Mouse (Mus musculus): ENCODE data around the gene Heatr6.

The Heatr6 gene

DNA sequence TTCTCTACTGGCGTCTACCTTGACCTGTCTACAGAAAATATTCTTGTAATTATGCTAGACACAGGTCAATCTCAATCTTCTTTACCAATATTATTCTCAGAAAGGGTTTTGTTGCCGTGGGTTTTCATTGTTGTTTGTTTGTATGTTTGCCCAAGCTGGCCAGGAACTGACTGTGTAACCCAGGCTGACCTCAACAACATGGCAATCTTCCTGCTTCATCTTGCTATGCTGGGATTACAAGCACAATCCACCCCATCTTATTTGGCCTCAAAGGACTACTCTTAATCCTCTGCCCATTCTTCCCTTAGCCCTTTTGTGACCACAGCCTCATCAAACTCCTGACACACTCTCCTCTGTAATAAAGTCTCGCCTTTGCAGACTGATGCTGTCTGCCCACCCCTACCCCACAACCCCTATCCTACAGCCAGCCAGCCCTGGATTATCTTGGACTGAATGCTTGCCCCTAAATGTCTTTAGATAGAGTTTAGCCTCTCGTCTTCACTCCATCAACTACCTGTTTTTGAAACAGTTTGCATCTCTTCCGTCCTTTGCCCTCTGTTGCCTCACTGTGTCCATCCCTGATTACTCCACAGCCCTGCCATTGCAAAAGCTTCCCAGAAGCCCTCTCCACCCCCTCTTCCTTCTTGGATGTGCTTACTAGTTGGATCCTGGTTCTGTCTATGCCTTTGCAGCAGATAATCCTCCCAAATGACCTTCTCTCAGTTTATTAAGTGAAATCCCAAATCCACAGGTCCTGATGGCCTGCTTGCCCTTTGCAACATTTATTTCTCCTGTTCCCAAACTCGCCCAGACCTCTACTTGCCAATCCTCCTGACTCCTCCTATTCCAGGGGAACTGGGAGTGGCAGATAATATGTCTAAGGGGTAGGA lies 5.9 kb upstream of the Heatr6 start:
- in situ Hi-C loops (cut with MboI, MseI) = no loop called here

- in situ Hi-C loops (cut with MboI, MseI) = no loop called here
Observed at GRCm38 (mm10) chr11:83754227-83754626, 731 bp downstream of the Heatr6 start.

DNA sequence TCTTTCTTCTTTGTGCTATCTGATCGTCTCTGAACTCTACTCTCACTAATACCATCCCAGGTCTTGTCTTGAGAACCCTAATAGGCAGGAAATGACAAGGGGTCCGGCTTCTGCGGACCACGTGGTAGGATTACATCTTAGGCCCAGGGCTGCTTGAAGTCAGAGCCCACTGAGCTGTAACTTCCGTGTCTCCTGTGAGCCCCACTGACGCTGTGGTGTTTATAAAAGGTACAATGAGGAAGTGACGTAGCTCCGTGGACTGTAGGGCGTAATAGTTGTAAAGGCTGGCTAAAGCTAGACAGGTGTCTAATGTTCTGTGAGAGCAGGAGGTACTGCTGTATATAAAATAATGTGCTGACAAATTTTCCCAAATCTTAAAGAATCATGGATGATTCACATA lies 13.8 kb downstream of the Heatr6 start:
- in situ Hi-C loops (cut with MboI, MseI) = no loop called here

GRCm38 (mm10) chr11:83768976-83769375 lies 15.5 kb downstream of the Heatr6 start:
- in situ Hi-C loops (cut with MboI, MseI) = no loop called here

GRCm38 (mm10) chr11:83771014-83771413 lies 17.5 kb downstream of the Heatr6 start:
- in situ Hi-C loops (cut with MboI, MseI) = no loop called here

DNA sequence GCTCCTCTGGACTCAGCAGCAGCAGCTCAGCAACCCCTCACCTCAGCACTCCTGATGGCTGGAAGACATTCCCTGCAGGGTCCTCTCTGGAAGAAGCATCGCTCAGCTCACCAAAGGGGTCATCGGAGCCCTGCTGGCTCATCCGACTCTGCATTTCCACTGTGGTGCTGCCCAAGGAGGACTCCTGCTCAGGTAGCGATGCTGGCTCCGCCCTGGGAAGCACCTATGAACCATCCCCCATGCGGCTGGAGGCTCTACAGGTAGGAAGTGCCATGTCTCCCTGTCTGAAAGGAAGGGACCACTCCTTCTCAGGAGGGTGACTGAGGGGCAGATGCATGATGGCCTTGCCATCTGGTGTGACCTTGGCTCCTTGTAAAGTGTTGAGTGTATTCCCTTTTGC lies 18.8 kb downstream of the Heatr6 start:
- in situ Hi-C loops (cut with MboI, MseI) = no loop called here

DNA sequence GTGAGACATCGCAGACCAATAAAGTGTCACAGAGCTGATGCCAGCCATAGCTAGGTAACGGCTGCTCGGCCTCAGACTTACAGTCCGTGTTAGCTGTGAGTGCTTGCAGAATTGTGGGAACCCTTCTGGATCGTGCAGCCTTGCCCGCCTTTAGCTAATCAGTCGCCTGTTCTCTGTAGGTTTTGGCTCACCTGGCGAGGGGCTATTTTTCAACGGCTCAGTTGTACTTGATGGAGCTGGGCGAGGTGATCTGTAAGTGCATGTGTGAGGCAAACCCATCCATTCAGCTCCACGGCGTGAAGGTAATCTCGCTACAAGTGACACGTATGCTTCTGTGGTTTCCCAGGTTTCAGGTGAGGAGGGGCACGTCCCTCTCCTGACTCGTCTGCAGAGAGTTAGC lies 20.2 kb downstream of the Heatr6 start:
- in situ Hi-C loops (cut with MboI, MseI) = no loop called here

DNA sequence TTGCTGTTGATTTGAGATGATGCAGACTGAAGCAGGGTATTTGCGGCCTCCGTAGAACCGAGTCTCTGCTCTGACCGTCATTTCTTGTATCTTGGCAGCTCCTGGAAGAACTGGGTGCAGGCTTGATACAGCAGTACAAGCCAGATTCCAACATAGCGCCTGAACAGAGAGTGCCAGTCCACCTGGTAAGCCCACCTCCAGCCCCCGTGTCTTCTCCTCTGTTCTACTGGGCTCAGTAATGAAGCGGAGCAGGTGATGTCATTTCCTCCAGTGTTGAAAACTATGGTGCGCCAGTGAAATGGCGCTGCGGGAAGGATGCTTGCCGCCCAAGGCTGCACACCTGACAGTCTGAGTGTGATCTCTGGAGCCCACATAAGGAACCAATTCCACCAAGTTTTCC lies 20.8 kb downstream of the Heatr6 start:
- in situ Hi-C loops (cut with MboI, MseI) = no loop called here

- in situ Hi-C loops (cut with MboI, MseI) = no loop called here
Observed at GRCm38 (mm10) chr11:83776798-83777197, 23.3 kb downstream of the Heatr6 start.

DNA sequence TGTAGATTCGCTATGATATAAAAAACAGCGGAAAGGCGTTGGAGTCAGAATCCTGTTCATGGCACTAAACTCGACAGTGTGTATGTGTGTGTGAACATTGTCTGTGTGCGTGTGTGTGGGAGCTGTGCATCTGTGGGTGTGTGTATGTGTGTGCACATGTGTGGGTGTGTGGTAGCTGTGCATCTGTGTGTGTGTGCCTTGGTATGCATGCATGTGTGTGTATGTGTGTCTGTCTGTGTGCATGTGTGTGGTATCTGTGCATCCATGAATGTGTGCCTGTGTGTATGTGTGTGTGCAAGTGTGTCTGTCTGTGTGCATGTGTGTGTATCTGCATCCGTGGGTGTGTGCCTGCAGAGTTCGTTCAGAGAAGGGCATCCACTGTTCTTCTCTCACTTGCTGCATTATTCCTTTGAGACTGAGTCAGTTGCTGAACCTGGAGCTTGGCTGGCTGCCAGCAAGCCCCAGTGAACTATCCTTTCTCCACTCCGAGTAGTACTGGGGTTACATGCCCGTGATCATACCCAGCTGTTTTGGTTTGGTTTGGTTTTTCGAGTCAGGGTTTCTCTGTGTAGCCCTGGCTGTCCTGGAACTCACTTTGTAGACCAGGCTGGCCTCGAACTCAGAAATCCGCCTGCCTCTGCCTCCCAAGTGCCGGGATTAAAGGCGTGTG lies 30.6 kb downstream of the Heatr6 start:
- in situ Hi-C loops (cut with MboI, MseI) = no loop called here

DNA sequence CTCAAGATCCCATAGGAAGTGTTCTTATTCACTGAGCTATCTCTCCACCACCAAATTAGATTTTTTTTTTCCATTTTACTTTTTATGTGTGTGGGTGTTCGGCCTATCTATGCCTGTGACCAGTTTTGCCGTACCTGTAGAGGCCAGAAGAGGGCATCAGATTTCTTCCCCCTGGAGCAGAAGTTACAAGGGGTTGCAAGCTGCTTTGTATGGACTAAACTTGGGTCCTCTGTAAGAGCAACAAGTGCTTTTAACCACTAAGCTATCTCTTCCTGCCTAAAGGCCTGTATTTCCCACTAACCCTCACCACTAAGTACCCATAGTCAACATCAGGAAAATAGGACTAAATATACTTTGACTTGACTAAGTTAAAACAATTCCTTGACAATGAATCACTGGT lies 31.2 kb downstream of the Heatr6 start:
- in situ Hi-C loops (cut with MboI, MseI) = no loop called here

- in situ Hi-C loops (cut with MboI, MseI) = no loop called here
Observed at GRCm38 (mm10) chr11:83785366-83785765, 31.9 kb downstream of the Heatr6 start.

DNA sequence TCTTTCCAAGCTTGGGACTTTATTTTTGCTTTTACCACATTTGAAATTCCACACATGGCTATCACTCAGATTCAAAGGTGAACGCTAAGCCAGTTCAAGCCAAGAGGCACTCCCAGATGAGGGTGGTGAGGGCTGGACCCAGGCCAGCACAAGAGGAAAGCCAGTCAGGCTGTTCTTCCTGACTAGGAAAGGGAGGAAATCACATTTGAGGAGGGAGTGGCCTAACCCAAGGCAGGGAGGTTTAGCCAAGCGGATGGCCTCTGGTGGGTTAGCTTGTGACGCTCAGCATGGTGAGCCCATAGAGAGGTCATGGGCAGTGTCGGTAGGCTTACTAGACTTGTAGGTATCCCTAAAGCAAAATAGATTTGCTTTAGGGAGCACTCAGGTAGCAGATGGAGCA lies 33.3 kb downstream of the Heatr6 start:
- in situ Hi-C loops (cut with MboI, MseI) = no loop called here

DNA sequence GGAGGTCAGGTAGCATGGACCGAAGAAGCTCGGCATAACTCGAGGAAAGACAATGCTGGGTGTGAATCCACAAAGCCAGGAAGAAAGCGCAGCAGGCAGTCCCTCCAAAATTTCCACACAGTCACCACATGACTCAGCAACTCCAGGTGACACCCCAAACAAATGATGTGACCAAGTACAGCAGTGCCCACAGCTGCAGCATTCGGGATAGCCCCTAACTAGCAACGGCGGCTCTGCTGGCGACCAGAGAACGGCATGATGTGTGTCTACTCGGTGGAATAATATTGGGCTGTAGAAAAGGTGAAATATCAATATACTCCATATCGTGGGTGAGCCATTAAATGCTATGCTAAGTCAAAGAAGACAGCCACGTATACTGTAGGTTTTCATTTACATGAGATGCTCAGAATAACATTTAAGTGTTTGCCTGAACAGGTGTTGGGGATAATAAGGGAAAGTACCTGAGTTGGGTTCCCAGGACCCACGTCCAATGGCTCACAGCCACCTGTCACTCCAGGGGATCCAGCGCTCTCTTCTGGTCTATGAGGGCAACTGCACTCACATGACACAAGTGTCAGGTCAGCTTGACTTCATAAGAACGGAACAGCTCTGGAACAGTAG lies 34.0 kb downstream of the Heatr6 start:
- in situ Hi-C loops (cut with MboI, MseI) = no loop called here

DNA sequence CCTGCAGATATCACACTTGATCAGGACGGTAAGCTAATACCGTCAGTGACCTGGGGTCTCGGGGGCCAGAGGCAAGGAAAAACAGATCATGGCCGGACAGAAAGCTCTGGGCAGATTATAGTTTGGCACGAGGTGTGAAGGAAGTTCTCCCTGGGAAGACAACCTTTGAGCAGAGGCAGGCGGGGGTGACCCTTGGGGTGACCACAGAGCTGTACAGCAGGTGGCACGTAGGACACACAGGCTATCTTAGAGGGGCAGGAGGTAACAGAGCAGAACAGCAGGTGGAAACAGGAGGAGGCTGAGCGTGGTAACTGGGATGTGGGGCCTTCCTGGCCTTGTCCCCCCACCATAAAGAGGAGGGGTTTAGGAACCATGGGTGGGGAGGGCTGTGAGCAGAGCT lies 34.8 kb downstream of the Heatr6 start:
- in situ Hi-C loops (cut with MboI, MseI) = no loop called here

GRCm38 (mm10) chr11:83789259-83789658 lies 35.8 kb downstream of the Heatr6 start:
- in situ Hi-C loops (cut with MboI, MseI) = no loop called here

- in situ Hi-C loops (cut with MboI, MseI) = no loop called here
Observed at GRCm38 (mm10) chr11:83791133-83791532, 37.6 kb downstream of the Heatr6 start.

DNA sequence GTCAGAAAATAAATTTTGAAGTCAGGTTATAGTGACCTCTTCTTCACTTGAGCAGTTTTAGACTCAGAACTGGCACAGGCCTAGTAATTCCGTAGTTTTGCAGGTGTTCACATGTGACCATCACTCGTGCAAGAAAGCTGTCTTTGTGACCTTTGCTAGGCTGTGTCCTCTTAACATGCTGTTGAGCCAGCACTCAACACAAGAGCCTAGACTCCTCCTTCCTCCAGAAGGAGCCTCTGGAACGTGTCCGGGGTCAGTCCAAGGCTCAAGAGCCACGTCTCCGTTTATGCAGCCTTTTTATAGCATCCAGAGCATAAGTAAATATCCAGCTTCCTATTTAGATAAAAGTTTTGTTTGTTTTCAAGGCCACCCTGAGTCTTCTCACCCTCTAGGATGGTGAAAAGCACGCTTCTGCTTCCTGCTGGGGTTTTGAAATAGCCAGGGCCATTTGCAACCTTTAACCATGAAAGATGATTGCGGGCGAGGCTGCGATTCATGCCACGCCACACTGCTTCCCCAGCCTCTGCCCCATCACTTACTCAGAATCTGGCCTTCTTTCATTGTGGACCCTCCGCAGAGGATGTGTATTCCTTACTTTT lies 38.9 kb downstream of the Heatr6 start:
- in situ Hi-C loops (cut with MboI, MseI) = no loop called here

- in situ Hi-C loops (cut with MboI, MseI) = no loop called here
Observed at GRCm38 (mm10) chr11:83793264-83793663, 39.8 kb downstream of the Heatr6 start.

DNA sequence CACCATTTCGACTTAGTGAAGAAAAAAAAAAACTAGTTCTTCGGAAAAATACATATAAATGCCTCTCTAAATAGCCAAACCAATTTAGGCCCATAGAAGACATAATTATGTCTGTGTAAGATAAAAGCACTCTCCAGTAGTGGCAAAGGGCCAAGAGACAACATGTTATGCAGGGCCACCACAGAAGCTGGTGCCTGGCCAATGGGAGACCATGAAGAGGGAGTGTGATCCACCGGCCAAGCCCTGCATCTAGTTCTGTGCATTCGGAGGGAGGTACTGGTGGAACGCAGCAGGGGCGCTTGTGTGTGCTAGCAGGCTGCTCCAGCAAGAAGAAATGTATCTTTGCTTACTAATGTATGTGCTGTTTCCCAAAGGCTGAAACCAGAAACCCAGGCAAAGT lies 42.6 kb downstream of the Heatr6 start:
- in situ Hi-C loops (cut with MboI, MseI) = no loop called here

DNA sequence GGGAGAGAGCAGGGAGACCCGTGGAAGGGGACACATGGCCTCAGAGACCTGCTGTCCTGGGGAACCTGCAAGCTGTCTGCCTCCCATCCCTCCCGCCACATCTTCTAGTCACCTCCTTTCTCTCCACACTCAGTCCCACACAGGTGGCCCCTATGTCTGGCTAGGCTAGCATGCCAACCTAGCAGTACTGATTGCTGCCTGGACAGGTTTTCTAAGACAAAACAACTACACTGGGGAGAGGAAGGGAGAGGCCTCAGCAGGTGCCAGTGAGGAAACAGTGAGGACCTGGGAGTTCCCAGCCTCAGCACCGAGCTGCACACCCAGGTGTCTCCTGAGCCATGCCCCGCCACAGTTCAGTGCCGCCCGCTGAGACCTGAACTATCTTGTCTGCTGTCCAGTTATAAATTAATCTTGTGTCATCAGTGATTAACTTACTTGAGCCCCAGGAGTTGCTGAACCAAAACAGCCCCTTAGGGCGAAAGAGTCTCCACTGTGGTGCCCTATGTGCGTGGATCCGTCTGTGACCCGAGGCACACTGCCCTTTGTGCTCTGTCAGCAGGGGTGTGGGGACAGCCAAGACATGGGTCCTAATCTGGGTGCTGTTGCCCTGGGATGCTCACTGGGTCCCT lies 43.6 kb downstream of the Heatr6 start:
- in situ Hi-C loops (cut with MboI, MseI) = no loop called here
